Mouse (Mus musculus): ENCODE data around the gene Sf1.

GRCm38 (mm10) chr19:6416124-6416770, 52.8 kb downstream of the Sf1 start:
- no peak for TF ChIP-seq CTCF (IDR thresholded peaks at IDR 0.05; ENCODE audit: low read depth)
- TF ChIP-seq EP300 (IDR thresholded peaks at IDR 0.05; ENCODE audit: low read depth): no peak

Measured in liver, embryonic 14.5 days (tissue).